Mouse (Mus musculus) adrenal gland, adult 2 months (tissue): ENCODE measurements at regions not wholly inside any gene's neighbourhood (a gene's known extent, or its start where the extent isn't known, plus 50 kb on each side); places are given as distances from the start of the nearest gene placed in this dataset.
"Not testable (repeated sequence)": the region's sequence is repeated elsewhere in the genome, so short reads cannot be mapped to it uniquely, and the experiment has no call there.

Source experiments
- DNase-seq: peaks from one replicate; pipeline ENCODE4 v3.0.0; 2021

GRCm38 (mm10) chr5:77809844-77810243, 402.0 kb upstream of the Igfbp7 start:
- DNase-seq = no peak

DNA sequence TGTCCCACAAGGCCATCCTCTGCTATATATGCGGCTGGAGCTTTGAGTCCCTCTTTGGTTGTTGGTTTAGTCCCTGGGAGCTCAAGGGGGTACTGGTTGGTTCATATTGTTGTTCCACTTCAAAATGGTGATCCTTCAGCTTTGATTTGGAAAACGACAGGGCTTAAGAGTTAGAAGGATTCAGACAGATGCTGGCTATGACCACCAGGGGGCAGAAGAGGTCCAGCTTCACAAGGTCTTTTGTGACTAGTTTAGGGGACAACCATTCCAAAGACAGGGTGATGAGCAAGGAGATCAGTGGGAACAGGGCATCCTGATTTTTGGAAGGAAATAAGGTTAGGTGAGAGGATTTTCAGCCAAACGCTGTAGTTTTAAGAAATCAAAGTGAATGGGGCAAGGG, 399.9 kb upstream of the Igfbp7 start:
- peak; percentile 12 for DNase-seq

DNA sequence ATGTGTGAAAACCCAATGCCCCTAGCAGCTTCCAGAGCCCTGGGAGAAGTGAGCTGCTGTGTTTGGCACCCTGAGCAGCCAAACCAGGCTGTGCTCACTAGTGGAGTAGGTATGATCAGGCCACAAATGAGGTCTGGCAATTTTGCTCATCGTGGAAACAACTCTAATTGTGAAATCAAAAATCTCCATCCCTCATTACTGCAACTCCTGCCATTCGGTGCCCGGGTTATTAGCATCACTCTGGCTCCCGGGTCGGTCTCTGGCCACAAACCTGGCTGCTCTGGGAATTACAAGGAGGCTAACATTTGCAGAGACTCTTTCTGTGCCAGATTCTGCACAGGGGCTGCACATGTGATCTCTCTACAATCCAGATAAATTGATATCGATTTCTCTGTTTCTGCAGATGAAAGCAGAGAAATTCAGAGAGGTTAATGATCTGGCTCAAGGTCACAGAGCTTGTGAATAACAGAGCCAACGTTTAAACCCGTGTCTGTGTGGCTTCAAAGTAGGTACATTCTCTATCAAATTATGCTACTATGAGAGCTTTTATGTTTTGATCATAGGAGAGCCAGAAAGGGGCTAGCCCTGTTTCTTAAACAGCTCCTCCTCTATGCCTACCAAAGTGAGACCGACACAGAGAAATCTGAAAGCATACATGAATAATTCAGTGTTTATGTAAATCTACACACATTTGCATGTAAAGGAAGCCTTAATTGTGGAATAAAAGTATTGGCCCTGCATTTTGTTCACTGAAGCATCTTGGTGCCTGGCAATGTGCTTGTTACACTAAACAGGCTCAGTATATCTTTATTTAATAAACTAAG, 398.7 kb upstream of the Igfbp7 start:
- no peak for DNase-seq

DNA sequence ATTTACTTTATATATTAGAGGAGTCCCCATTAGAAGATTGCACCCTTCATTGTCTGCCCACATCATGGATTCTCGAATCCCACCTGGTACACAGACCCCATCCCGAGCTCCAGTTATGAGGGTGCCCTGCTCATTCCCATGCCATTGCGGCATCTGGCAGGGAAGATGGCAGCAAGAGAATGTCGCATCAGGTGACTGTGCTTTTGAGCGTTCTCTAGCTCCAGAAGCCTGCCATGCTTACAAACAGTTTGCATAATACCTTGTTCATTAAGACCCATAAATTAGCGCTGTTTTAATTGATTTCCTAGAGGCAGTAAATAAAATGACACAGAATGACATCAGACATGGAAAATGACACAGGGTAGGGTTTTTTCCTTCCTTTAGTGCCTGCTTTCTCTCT, 398.0 kb upstream of the Igfbp7 start:
- no peak for DNase-seq

DNA sequence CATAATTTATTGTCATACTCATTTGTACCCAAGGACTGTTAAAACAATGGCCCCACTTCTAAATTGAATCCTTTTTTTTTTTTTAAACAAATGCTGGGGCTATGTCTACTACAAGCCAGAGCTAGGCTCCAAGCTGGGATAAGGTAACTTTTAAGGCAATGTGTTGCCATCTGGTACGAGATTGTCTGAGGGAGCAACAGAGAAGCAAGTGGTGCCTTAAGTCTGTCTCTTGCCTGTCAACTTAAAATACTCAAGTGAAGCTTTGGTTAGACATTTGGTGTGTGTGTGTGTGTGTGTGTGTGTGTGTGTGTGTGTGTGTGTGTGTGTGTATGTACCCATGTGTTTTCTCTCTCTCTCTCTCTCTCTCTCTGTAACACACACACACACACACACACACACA, 397.5 kb upstream of the Igfbp7 start:
- no peak for DNase-seq

DNA sequence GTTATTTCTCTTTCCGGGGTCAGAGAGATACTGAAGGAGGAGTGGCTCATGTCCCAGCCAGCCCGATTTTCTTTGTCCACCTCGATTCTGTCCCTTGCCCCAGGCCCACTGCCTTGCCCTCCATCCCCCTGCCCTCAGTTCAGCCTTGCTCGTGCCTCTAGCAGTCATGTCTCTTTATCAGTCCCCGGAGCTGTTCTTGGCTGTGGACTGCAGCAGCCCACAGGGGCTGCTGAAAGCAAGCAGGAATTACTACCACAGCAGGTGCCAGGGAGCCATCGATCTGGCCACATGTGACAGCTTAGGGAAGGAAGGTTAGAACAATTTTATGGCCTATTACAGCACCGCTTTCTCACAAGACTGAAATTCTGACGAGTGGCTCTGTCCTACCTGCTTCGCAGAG, 396.3 kb upstream of the Igfbp7 start:
- DNase-seq = no peak

DNA sequence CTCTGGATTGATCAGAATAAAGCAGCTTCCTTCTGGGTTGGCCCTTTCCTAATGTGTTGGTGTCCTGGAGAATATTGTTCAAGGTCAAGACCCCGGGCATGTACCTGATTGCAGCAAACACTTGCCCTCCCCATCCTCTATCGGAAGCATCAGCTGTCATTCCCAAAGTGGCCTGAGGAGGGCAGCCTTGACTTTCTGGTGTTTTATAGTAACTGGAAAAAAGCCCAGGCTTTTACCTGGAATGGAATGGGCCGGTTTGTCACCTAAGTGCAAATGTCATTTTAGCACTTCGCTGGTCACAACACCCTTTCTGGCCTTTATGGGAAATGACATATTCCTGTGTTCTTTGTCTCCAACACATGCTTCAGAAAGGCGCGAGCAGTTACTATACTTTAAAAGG, 395.7 kb upstream of the Igfbp7 start:
- DNase-seq = peak; percentile 19

GRCm38 (mm10) chr5:77796960-77797359, 389.1 kb upstream of the Igfbp7 start:
- no peak for DNase-seq

- DNase-seq = no peak
Observed at GRCm38 (mm10) chr5:77795766-77796165, 387.9 kb upstream of the Igfbp7 start.

- DNase-seq = no peak
Observed at GRCm38 (mm10) chr5:77783953-77784352, 376.1 kb upstream of the Igfbp7 start.

DNA sequence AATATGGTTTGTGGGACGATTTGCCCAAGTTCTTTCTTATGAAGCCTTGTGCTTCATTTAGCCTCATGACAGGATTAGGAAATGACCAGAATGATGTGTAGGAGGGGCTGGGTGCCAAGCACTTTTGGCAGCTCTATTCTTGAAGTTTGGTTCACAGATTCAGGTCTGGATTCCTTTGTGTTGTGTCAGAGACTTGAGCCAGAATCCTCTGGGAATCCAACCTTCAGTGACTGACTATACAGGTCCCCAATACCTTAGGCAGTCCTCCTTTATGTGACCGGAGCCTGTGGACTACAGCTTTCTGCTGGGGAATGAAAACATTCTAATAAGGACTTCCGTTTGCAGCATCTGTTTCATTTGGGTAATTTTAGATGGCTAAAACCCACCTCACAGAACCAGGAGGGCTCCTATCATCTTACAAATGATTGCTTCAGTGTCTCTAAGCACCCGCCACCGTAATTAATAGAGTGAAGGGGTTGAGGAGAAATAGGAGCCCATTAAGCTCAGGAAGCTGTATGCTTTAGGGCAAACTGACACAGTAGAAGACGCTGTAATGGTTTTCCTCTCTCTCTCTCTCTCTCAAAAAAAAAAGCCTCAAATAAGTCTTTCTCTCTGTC, 354.7 kb upstream of the Igfbp7 start:
- no peak for DNase-seq

DNA sequence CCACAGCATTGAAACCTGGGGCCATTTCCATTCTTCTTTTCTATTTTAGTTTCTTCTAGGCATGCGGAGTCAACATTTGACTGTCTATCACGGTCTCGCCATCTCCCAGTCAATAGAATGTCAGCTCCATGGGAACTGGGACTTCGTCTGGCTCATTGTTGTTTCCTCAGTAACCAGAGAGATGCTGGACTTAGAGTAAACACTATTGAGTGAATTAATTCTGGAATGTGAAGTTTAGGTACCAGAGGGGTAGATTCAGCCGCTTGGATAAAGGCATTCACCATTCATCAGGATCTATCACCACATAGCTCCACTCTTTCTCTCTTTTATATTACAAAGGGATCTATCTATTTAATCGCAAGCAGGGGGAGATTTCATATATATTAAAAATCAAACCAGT, 354.2 kb upstream of the Igfbp7 start:
- DNase-seq = no peak

GRCm38 (mm10) chr5:77748933-77749332, 341.1 kb upstream of the Igfbp7 start:
- no peak for DNase-seq

- DNase-seq = no peak
Observed at GRCm38 (mm10) chr5:77746604-77747003, 338.8 kb upstream of the Igfbp7 start.

GRCm38 (mm10) chr5:77743467-77743866, 335.6 kb upstream of the Igfbp7 start:
- no peak for DNase-seq

GRCm38 (mm10) chr5:77730286-77730685, 322.4 kb upstream of the Igfbp7 start:
- not testable (repeated sequence) for DNase-seq

GRCm38 (mm10) chr5:77681592-77681991, 273.8 kb upstream of the Igfbp7 start:
- DNase-seq = no peak

- DNase-seq = no peak
Observed at GRCm38 (mm10) chr5:77672073-77672924, 264.5 kb upstream of the Igfbp7 start.

DNA sequence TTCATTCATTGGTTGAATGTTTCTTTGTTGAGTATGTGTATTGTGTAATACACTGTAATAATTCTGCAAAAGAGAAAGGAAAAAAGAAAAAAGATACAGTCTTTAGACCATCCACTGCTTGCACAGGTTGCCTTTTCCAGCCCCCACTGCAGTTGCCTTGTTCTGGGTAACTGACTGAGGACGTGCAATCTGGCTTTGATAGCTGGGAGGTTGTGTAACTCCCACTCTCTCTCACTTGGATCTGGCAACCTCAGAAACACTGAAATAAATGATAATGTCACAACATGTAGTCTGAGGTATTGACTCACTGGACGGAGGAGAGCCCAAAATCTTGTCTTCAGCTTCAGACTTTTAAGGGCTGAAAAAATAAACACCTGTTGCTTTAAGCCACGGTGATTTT, 255.3 kb upstream of the Igfbp7 start:
- no peak for DNase-seq

GRCm38 (mm10) chr5:77659016-77659415, 251.2 kb upstream of the Igfbp7 start:
- DNase-seq = no peak

- no peak for DNase-seq
Observed at GRCm38 (mm10) chr5:77644651-77645050, 236.8 kb upstream of the Igfbp7 start.

DNA sequence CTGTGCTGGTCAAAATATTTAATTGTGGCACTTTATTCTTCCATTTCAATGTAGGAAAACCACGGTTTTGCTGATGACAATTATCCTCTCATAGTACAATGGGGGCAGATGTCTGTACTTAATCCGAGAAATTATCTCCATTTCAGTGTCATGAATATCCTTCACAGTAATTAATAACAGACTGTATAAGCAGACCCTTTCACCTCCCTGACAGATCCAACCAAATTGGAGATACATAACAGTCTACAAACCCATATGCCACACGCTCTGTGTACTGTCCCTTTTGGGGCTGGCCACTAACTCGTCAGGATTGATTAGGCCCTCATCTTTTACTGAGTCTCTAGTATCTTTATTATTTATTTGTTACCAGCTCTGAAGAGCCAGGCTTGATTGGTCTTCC, 212.6 kb upstream of the Igfbp7 start:
- no peak for DNase-seq

GRCm38 (mm10) chr5:77610496-77610895, 202.7 kb upstream of the Igfbp7 start:
- DNase-seq = no peak
